Mouse (Mus musculus) thymus, adult 2 months (tissue): ENCODE measurements at regions not wholly inside any gene's neighbourhood (a gene's known extent, or its start where the extent isn't known, plus 50 kb on each side); places are given as distances from the start of the nearest gene placed in this dataset.

Source experiments
- CTCF ChIP-seq: fragments of 200-500 bp; IDR thresholded peaks from 2 replicates; pipeline ENCODE4 v1.5.1; 2012; ENCODE audit warnings: mild to moderate bottlenecking, control low read depth, low read length, moderate library complexity, borderline replicate concordance; ENCODE audit not compliant: control insufficient read depth, poor library complexity, insufficient read depth; ENCODE audit errors: extremely low read depth
- POLR2A ChIP-seq: fragments of 200-500 bp; IDR thresholded peaks from 2 replicates; pipeline ENCODE4 v1.6.1; 2012; ENCODE audit warnings: mild to moderate bottlenecking, low read length, control low read depth, moderate library complexity; ENCODE audit not compliant: control insufficient read depth, poor library complexity, insufficient read depth; ENCODE audit errors: extremely low read depth

GRCm38 (mm10) chr2:28296183-28296582 is 103.4 kb downstream of the Olfm1 start:
- TF ChIP-seq CTCF, result no peak
- no peak for TF ChIP-seq POLR2A
